ENCODE assay signal across 11 mouse cellular contexts in the genomic region with DNA sequence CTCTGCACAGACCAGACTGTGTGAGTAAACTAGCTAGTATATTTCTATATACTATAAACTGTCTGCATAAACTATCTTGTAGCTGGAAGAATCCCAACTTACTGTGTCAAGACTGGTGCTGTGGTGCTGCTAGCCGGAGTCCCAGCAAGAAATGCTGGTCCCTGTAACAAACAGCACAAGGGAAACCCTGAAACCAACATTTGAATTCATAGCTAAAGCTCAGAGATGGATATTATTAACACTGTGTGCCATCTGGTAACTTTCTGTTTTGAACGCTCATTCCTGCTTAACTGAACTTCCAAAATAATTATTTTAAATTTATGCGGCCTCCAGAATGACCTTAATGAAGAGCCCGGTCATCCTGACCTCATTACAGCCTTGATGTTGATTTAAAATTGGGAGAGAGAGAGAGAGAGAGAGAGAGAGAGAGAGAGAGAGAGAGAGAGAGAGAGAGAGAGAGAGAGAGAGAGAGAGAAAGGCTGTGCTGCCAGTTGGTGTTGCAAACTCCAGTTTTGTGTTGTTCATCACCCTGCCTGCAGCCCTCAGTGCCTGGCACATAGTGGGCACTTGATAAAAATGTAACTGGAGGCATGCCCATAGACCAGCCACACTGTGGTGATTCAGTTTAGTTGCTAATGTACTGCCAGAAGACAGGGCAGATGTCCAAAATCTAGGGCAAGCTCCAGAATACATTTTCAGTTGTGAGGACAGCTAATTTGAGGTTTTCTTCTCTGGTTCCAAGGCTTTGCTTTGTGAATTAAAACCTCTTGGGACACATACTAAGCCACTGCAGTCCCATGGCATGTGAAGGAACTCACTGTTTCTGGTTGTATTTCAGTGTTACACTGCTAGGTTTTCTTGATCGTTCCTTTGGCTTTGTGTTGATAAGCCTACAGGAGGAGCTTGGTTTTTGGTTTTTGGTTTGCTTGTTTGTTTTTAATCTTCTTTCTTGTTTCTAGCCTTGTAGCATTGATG. TPM values are rescaled to one million over a fixed set of nuclear protein-coding genes. Genes with fewer than 3 reads are reported as not detected.
DNase-seq lines count a peak whose midpoint lies in the region; ATAC-seq lines count a peak whose summit lies in the region.
"Had no signal": no experiment of that assay in that cellular context is flagged by ENCODE, and none has a peak within 500 bp of the region (broad histone marks: within the 10 kb centered on the region; RNA-seq: fewer than 3 reads in every experiment).

No protein-coding gene starts in this region.

- H3K4me2 ChIP-seq in hindbrain, embryonic 15.5 days, result no peak overlapping the region
- no peak overlapping the region for H3K4me2 ChIP-seq in hindbrain, embryonic 12.5 days (replicated peaks)
- H3K4me2 ChIP-seq: lung, embryonic 15.5 days had no signal

- H3K9me3 ChIP-seq in hindbrain, embryonic 15.5 days, result no peaks in the 10 kb centered on the region
- H3K9me3 ChIP-seq in hindbrain, embryonic 12.5 days (replicated peaks), result no peaks in the 10 kb centered on the region
- H3K9me3 ChIP-seq: lung, embryonic 15.5 days had no signal

- WGBS in hindbrain, embryonic 15.5 days, result 69% methylated on average over 5 of the region's 5 CpGs
- 86% methylated on average over 5 of the region's 5 CpGs for WGBS in hindbrain, embryonic 12.5 days

- ATAC-seq in hindbrain, embryonic 15.5 days (ENCODE audit: low FRiP score, low read depth), result peak; percentile 78
- ATAC-seq in hindbrain, embryonic 12.5 days (ENCODE audit: low FRiP score), result no peak
- peak; percentile 75 for ATAC-seq in frontal cortex, adult (ENCODE audit: low TSS enrichment)
- no peak for ATAC-seq in activated CD4-positive, CD25-positive, alpha-beta regulatory T cell, adult 4 months

- H3K27ac ChIP-seq in hindbrain, embryonic 15.5 days (replicated peaks), result peak overlapping the region; percentile 58
- no peak overlapping the region for H3K27ac ChIP-seq in hindbrain, embryonic 12.5 days
- H3K27ac ChIP-seq: lung, embryonic 15.5 days had no signal

- peak; percentile 61 to 65 for DNase-seq in adrenal gland, postnatal 36 days
- peak; percentile 93 for DNase-seq in left cerebral cortex, adult 11 months (ENCODE audit: low spot score)
- DNase-seq in skeletal muscle tissue, adult 2 months (ENCODE audit: low read depth, low spot score), result peak; percentile 42
- no peak for DNase-seq in testis, postnatal 14 days (ENCODE audit: low spot score)

- H3K4me3 ChIP-seq in hindbrain, embryonic 15.5 days, result no peak overlapping the region
- no peak overlapping the region for H3K4me3 ChIP-seq in hindbrain, embryonic 12.5 days
- H3K4me3 ChIP-seq: lung, embryonic 15.5 days had no signal

- peaks cover 7% of the 10 kb centered on the region; the same call in 1 of the 2 replicates for H3K4me1 ChIP-seq in hindbrain, embryonic 15.5 days (replicated peaks)
- H3K4me1 ChIP-seq in hindbrain, embryonic 12.5 days, result no peaks in the 10 kb centered on the region
- H3K4me1 ChIP-seq: lung, embryonic 15.5 days had no signal

- H3K9ac ChIP-seq in hindbrain, embryonic 15.5 days, result no peak overlapping the region
- H3K9ac ChIP-seq in hindbrain, embryonic 12.5 days, result no peak overlapping the region
- H3K9ac ChIP-seq: lung, embryonic 15.5 days had no signal

- H3K36me3 ChIP-seq in hindbrain, embryonic 15.5 days, result peaks cover 11% of the 10 kb centered on the region; the same call in 1 of the 2 replicates
- H3K36me3 ChIP-seq in hindbrain, embryonic 12.5 days, result peaks cover 7% of the 10 kb centered on the region; the same call in 1 of the 2 replicates
- H3K36me3 ChIP-seq: lung, embryonic 15.5 days had no signal

- H3K27me3 ChIP-seq in hindbrain, embryonic 15.5 days, result no peaks in the 10 kb centered on the region
- no peaks in the 10 kb centered on the region for H3K27me3 ChIP-seq in hindbrain, embryonic 12.5 days
- H3K27me3 ChIP-seq: lung, embryonic 15.5 days had no signal

RNA-seq across cellular contexts. Expression of a gene that starts 24.2 kb away (rescaled TPM):
- not detected in 2 replicates for polyA plus RNA-seq in hindbrain, embryonic 15.5 days (2015; fragmentation: Nextera tagmentation; extraction: Ambion mirVana)
- polyA plus RNA-seq in hindbrain, embryonic 12.5 days (2016; fragmentation: Nextera tagmentation; extraction: Ambion mirVana), result not detected in 2 replicates
- total RNA-seq in adrenal gland, postnatal 36 days (2021), result not detected
- not detected for polyA plus RNA-seq in activated CD4-positive, CD25-positive, alpha-beta regulatory T cell, adult 4 months (2017; shearing (Covaris generic))
- total RNA-seq: MEL had no signal
- polyA plus RNA-seq: lung, embryonic 15.5 days; testis, adult 2 months had no signal

Comparison
In these comparisons a context has a peak if more than half of its experiments do, and no peak if none do; other contexts are left out.
1. ATAC-seq: peak in hindbrain, embryonic 15.5 days (single experiment) and frontal cortex, adult (single experiment); none in hindbrain, embryonic 12.5 days (single experiment) and activated CD4-positive, CD25-positive, alpha-beta regulatory T cell, adult 4 months (single experiment).